Mouse (Mus musculus): ENCODE measurements around the gene Dab2.

- no peak for TF ChIP-seq POLR2A (IDR thresholded peaks at IDR 0.05; ENCODE audit: low read depth, low read length)
- TF ChIP-seq CTCF (IDR thresholded peaks at IDR 0.05; ENCODE audit: borderline replicate concordance, insufficient read depth, low read length), result no peak
Measured at GRCm38 (mm10) chr15:6446181-6446580, 146.6 kb downstream of the Dab2 start.

Data from embryonic fibroblast, embryonic 13.5 days (primary cell).